Comparison of ENCODE assay signal across 18 mouse cellular contexts in the genomic region with DNA sequence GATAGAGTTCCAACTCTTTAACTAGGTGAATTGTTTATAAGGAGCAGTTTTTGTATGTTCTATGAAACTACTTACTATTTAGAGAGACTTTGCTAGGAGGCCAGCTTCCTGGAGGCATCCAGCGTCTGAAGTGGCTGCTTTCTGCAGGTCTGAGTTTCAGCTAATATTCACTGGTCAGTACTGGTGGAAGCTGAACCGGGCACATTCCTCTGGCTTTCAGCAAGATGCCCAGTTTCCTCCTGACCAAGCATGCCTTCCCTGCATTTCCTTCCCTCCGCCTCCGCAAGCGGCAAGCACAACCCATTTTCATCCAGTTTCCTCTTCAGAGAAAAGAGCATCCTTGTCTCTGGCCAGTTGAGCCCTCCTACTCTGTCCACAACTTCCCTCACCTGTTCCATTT. TPM values are rescaled to one million over a fixed set of nuclear protein-coding genes. Genes with fewer than 3 reads are reported as not detected.
A peak's percentile ranks its signal among the peaks of the same experiment; 100 is the strongest.
DNase-seq lines count a peak whose midpoint lies in the region; ATAC-seq and TF ChIP-seq lines count a peak whose summit lies in the region.
"Had no signal": no experiment of that assay in that cellular context is flagged by ENCODE, and none has a peak within 500 bp of the region (broad histone marks: within the 10 kb centered on the region; RNA-seq: fewer than 3 reads in every experiment).

No protein-coding gene starts in this region.

- ATAC-seq in lung, embryonic 15.5 days (ENCODE audit: borderline replicate concordance, extremely low read depth, low FRiP score, low TSS enrichment) = no peak
- no peak for ATAC-seq in intestine, postnatal 0 days
- no peak for ATAC-seq in stomach, embryonic 15.5 days (ENCODE audit: insufficient read depth, low FRiP score, low read depth)
- ATAC-seq: forebrain, postnatal 0 days had no signal

- DNase-seq in lung, postnatal 25 days (ENCODE audit: low spot score) = no peak
- peak; percentile 41 for DNase-seq in kidney, postnatal 10 days
- DNase-seq in testis, postnatal 14 days (ENCODE audit: low spot score) = no peak
- no peak for DNase-seq in ovary, adult 18-20 months (ENCODE audit: low spot score)
- DNase-seq in spleen, adult 12 weeks (ENCODE audit: low spot score) = no peak
- DNase-seq: adrenal gland, postnatal 36 days; cerebellum, adult 8-10 months; forebrain, postnatal 0 days; heart, adult 11 months; midbrain, embryonic 14.5 days; retina, postnatal 1 day; right cerebral cortex, postnatal 4 days had no signal

- no peaks in the 10 kb centered on the region for H3K9me3 ChIP-seq in lung, embryonic 15.5 days
- no peaks in the 10 kb centered on the region for H3K9me3 ChIP-seq in intestine, postnatal 0 days (ENCODE audit: control insufficient read depth)
- H3K9me3 ChIP-seq in stomach, embryonic 15.5 days = no peaks in the 10 kb centered on the region
- H3K9me3 ChIP-seq: embryonic facial prominence, embryonic 13.5 days; heart, embryonic 13.5 days; limb, embryonic 13.5 days had no signal

- no peak for TF ChIP-seq CTCF in intestine, postnatal 0 days (IDR thresholded peaks at IDR 0.05; ENCODE audit: low read depth)

- H3K4me1 ChIP-seq in lung, embryonic 15.5 days = peaks cover 33% of the 10 kb centered on the region
- H3K4me1 ChIP-seq in intestine, postnatal 0 days (replicated peaks; ENCODE audit: control insufficient read depth, insufficient read depth, low read length) = peaks cover 7% of the 10 kb centered on the region; the same call in 1 of the 2 replicates
- peaks cover 11% of the 10 kb centered on the region; the same call in 1 of the 2 replicates for H3K4me1 ChIP-seq in stomach, embryonic 15.5 days

- H3K9ac ChIP-seq in lung, embryonic 15.5 days = no peak overlapping the region
- no peak overlapping the region for H3K9ac ChIP-seq in intestine, postnatal 0 days (ENCODE audit: low read depth, low read length)
- H3K9ac ChIP-seq in stomach, embryonic 15.5 days = no peak overlapping the region
- H3K9ac ChIP-seq: embryonic facial prominence, embryonic 13.5 days; forebrain, postnatal 0 days; heart, embryonic 13.5 days; limb, embryonic 13.5 days had no signal

- no peaks in the 10 kb centered on the region for H3K27me3 ChIP-seq in lung, embryonic 15.5 days
- no peaks in the 10 kb centered on the region for H3K27me3 ChIP-seq in intestine, postnatal 0 days (replicated peaks; ENCODE audit: control insufficient read depth, insufficient read depth, low read length)
- no peaks in the 10 kb centered on the region for H3K27me3 ChIP-seq in stomach, embryonic 15.5 days (replicated peaks)
- H3K27me3 ChIP-seq: embryonic facial prominence, embryonic 13.5 days; heart, embryonic 13.5 days; limb, embryonic 13.5 days had no signal

- peaks cover 9% of the 10 kb centered on the region; the same call in 1 of the 2 replicates for H3K36me3 ChIP-seq in lung, embryonic 15.5 days
- H3K36me3 ChIP-seq in intestine, postnatal 0 days (ENCODE audit: control insufficient read depth, insufficient read depth) = peaks cover 52% of the 10 kb centered on the region
- H3K36me3 ChIP-seq in stomach, embryonic 15.5 days = peaks cover 11% of the 10 kb centered on the region; the same call in 1 of the 2 replicates
- H3K36me3 ChIP-seq: embryonic facial prominence, embryonic 13.5 days; limb, embryonic 13.5 days had no signal

- WGBS in lung, embryonic 15.5 days = 60% methylated on average over 5 of the region's 5 CpGs
- WGBS in intestine, postnatal 0 days = 76% methylated on average over 5 of the region's 5 CpGs
- 81% methylated on average over 5 of the region's 5 CpGs for WGBS in stomach, embryonic 15.5 days

- no peak overlapping the region for H3K4me2 ChIP-seq in lung, embryonic 15.5 days
- H3K4me2 ChIP-seq in intestine, postnatal 0 days (replicated peaks; ENCODE audit: low read depth) = no peak overlapping the region
- H3K4me2 ChIP-seq in stomach, embryonic 15.5 days = no peak overlapping the region
- H3K4me2 ChIP-seq: embryonic facial prominence, embryonic 13.5 days; heart, embryonic 13.5 days; limb, embryonic 13.5 days had no signal

- peak overlapping the region; percentile 90 for H3K27ac ChIP-seq in lung, embryonic 15.5 days
- H3K27ac ChIP-seq in intestine, postnatal 0 days (ENCODE audit: low read depth, low read length) = peak overlapping the region; percentile 10
- H3K27ac ChIP-seq in stomach, embryonic 15.5 days = peak overlapping the region; percentile 80; the same call in 1 of the 2 replicates
- H3K27ac ChIP-seq: embryonic facial prominence, embryonic 13.5 days; heart, embryonic 13.5 days; limb, embryonic 13.5 days had no signal

- H3K4me3 ChIP-seq in lung, embryonic 15.5 days = no peak overlapping the region
- H3K4me3 ChIP-seq in intestine, postnatal 0 days (ENCODE audit: low read depth, low read length) = no peak overlapping the region
- no peak overlapping the region for H3K4me3 ChIP-seq in stomach, embryonic 15.5 days (replicated peaks)
- H3K4me3 ChIP-seq: embryonic facial prominence, embryonic 13.5 days; heart, embryonic 13.5 days; limb, embryonic 13.5 days had no signal

RNA-seq across cellular contexts. Expression of a gene that starts 17.3 kb away (rescaled TPM):
- 81.8 and 83.7 TPM in 2 replicates for polyA plus RNA-seq in lung, embryonic 15.5 days (2015; fragmentation: Nextera tagmentation; extraction: Ambion mirVana)
- 1,862 and 1,917 TPM in 2 replicates for polyA plus RNA-seq in intestine, postnatal 0 days (2015; fragmentation: Nextera tagmentation; extraction: Ambion mirVana)
- polyA plus RNA-seq in stomach, embryonic 15.5 days (2015; fragmentation: Nextera tagmentation; extraction: Ambion mirVana) = 115 and 116 TPM in 2 replicates

RNA-seq across cellular contexts. Expression of a gene that starts 28.0 kb away (rescaled TPM):
- polyA plus RNA-seq in lung, embryonic 15.5 days (2015; fragmentation: Nextera tagmentation; extraction: Ambion mirVana) = 0.05 TPM in 1 of 2 replicates, not detected in the other
- polyA plus RNA-seq in intestine, postnatal 0 days (2015; fragmentation: Nextera tagmentation; extraction: Ambion mirVana) = 0.12 and 0.17 TPM in 2 replicates
- 0.05 and 0.08 TPM in 2 replicates for polyA plus RNA-seq in stomach, embryonic 15.5 days (2015; fragmentation: Nextera tagmentation; extraction: Ambion mirVana)
- polyA plus RNA-seq: heart, embryonic 13.5 days; limb, embryonic 13.5 days had no signal

RNA-seq across cellular contexts. Expression of a gene that starts 46.8 kb away (rescaled TPM):
- polyA plus RNA-seq in lung, embryonic 15.5 days (2015; fragmentation: Nextera tagmentation; extraction: Ambion mirVana) = 101 and 105 TPM in 2 replicates
- 39.8 and 44.7 TPM in 2 replicates for polyA plus RNA-seq in intestine, postnatal 0 days (2015; fragmentation: Nextera tagmentation; extraction: Ambion mirVana)
- polyA plus RNA-seq in stomach, embryonic 15.5 days (2015; fragmentation: Nextera tagmentation; extraction: Ambion mirVana) = 96.1 and 96.8 TPM in 2 replicates

RNA-seq across cellular contexts. Expression of a gene that starts 47.0 kb away (rescaled TPM):
- 25.0 and 27.8 TPM in 2 replicates for polyA plus RNA-seq in lung, embryonic 15.5 days (2015; fragmentation: Nextera tagmentation; extraction: Ambion mirVana)
- 21.3 and 23.2 TPM in 2 replicates for polyA plus RNA-seq in intestine, postnatal 0 days (2015; fragmentation: Nextera tagmentation; extraction: Ambion mirVana)
- 23.5 and 26.4 TPM in 2 replicates for polyA plus RNA-seq in stomach, embryonic 15.5 days (2015; fragmentation: Nextera tagmentation; extraction: Ambion mirVana)

Comparison
In these comparisons a context has a peak if more than half of its experiments do, and no peak if none do; other contexts are left out.
1. H3K27ac ChIP-seq: peak in every context shown above with its lines; median percentile 90 in lung, embryonic 15.5 days; 80 in stomach, embryonic 15.5 days; 10 in intestine, postnatal 0 days.
2. RNA of a gene that starts 17.3 kb away (polyA plus RNA-seq): 1,862 to 1,917 TPM in intestine, postnatal 0 days; 115 to 116 TPM in stomach, embryonic 15.5 days and 81.8 to 83.7 TPM in lung, embryonic 15.5 days; every median in the first group is over 10 times any median in the second.